Mouse (Mus musculus): Measurements from ENCODE around the gene Fyb.

GRCm38 (mm10) chr15:6616382-6617149 lies 93.9 kb downstream of the Fyb start:
- TF ChIP-seq CTCF (IDR thresholded peaks at IDR 0.05; ENCODE audit: low read depth) (no peak), EP300 (IDR thresholded peaks at IDR 0.05; ENCODE audit: low read depth) (no peak)

All from liver, embryonic 14.5 days (tissue).